Mouse (Mus musculus) left cerebral cortex, postnatal 4 days (tissue): ENCODE measurements around the gene Xpnpep2. TPM values are rescaled to one million over a fixed set of nuclear protein-coding genes. Genes with fewer than 3 reads are reported as not detected.

Source experiments
- DNase-seq: peaks from one replicate; pipeline ENCODE4 v3.0.0-alpha.2; 2022
- intact Hi-C: fragments of 180-260 bp; cut with DNase I; formaldehyde crosslinking; loops from one replicate; pipeline ENCODE4 v1.15.1; 2025
- total RNA-seq, 2 experiments: library from RNA; stranded (reverse); gene quantifications; 2 replicates each; pipeline ENCODE4 v1.2.3; 2021

Gene Xpnpep2
- total RNA-seq = under 1 TPM; 0.40 to 0.60 TPM

DNA sequence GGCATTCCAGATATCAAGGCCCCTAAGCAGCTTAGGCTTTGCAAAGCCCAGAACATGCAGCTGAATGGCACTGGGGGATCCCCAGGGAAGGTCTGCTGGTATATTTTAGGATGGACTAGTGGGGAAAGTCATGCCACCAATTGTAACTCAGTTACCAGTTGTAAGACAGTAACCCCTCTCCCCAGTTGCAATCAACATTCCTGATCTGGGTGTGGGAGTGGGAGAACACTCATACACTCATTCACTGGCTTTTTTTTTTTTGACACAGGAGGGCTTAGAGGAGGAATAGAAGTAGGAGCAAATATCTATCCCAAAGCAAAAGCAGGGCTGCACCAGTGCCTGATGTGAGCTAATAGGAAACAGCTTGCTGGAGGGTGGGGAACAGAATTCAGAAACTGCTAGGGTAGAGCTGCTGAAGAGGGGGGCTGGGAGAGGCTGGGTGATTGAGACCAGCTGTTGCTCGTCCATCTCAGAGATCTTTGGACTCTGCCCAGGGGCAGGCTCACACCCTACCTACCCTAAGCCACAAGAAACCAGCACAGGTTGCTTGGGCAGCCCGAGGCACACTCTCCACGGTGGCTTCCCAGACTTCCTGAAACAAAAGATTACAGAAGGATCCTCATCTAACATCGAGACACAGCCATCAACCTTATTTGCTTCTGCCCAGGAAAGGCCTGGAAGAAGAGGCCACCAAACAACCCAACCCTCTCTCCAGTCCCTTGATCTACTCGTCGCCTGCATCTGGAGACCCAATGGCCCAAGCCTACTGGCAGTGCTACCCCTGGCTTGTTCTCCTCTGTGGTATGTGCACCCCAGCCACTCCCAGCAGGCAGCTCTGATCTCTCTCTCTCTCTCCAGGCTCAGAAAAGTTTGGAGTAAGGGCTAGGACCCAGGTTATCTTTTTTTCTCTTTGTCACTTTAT is at the start of gene Xpnpep2:
Gene Xpnpep2 (plus strand): TSS at position 332 of the 922 bp plus-strand sequence.
- no peak for DNase-seq
- intact Hi-C loops = no loop called here

DNA sequence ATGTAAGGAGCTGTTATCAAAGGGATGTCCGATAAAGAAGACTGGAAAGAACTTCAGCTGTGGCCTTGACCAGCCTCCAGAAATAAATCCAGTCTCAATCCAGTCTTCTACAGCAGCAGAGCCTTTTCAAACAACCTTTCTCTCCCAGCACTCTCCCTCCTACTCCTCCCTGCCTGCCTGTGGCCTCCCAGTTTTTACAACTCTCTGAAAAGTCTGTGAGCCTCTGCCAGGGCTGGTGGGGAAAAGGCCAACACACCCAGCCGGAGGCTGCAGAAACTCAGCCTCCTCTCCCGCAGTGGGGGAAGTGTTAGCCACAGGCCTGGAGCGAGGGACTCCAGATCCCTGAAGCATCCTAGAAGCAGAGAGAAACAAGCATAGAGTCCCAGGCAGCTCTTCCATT is 46.0 kb upstream of the Xpnpep2 start:
- no peak for DNase-seq
- intact Hi-C loops = no loop called here

DNA sequence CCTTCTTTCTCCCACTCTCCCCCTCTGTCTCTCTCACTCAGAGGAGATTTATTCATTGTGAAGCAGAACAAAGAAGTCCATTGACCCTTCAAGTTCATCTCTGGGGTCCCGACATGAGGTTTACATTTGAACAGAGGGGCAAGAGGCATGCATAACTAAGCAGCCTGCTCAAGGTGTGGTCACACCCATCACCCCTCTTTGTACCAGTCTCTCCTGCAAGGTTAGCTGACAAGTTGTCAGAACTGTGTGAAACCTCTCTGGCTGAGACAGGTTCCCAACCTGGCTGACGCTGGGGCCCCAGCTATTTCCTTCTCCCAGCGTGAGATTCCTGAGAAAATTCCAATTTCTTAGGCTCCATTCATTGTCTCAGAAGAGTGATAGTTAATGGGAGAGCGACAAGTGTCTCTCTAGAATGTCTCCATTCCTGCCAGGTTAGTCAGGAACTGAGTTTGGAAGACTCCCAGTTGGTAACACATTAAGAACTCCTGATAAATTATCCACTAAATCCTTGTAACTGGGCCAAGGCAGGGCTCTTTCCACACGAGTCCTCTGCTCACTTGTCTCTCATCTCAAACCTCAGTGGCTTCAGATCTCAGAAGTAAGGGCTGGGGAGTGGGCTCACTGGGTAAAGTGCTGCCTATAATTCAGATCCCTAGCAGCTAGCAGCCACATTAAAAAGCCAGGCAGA is 44.2 kb upstream of the Xpnpep2 start:
- intact Hi-C loops = no loop called here
- DNase-seq = no peak

DNA sequence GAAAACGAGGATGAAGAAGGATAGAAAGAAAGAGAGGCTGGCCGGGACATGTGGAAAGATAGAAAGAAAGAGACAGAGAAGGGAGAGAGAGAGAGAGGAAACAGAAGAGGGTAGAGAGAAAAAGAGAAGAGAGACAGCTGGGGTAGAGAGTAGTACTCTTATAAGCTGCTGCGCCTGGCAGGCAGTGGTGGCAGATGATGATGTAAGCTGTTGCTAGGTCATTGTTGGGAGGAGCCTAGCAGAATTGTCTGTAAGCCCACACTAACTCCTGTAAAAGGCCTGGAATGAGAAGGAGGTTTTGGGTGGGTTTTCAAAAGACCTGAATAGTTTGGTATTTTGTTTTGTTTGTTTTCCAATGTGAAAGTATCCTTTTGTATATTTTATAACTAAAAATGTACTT is 41.6 kb upstream of the Xpnpep2 start:
- intact Hi-C loops = no loop called here
- no peak for DNase-seq

DNA sequence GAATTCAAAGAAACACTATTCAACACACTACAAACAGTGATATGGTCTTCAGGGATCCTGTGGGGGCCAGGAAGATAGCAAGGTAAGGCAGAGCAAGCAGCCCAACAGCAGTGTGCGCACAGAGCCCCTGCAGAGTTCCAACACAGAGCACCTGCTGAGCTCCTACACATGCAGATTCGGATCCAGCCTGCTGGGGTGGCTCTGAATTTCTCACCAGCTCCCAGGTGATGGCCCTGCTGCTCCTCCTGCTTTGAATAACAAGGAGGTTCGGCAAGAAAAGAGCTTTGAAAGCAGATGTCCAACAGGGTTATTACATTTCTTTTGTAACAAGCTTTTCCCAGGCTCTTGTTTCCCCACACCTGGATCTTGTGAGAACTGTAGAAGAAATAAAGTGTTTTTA is 36.6 kb upstream of the Xpnpep2 start:
- intact Hi-C loops = no loop called here
- no peak for DNase-seq

DNA sequence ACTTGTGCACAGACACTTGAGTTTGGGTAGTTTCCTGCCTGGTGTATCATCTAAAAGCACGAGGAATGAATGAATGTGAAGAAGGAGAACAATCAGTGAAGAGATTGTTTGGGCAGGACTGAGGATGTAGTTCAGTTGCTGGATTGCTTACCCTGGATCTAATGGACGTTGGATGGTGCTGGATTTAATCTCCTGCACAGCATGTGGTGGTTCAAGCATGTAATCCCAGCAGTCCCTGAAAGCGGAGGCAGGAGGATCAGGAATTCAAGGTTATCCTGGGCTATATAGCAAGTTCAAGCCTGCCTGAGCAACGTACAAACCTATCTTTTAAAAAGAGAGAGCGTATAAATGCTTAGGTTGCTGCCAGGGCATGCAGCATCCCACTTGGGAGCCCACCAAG is 36.1 kb upstream of the Xpnpep2 start:
- DNase-seq = no peak
- intact Hi-C loops = no loop called here

DNA sequence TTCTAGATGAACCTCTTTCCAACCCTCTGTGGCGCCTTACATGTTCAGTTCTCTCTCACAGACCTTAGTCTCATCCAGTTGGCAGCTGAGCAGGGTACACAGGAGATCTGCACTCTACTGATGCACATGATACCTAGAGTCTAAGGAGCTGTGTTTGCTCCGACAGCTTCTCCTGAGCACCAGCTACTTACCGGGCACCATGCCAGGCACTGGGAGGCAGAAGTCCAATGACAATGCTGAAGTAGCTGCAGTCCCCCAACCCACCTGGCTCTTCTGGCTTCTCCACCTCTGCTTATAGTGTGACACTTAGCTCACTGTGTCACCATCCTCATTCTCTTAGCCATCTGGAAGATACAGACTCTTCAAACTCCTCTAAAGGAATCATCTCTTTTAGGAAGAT is 33.8 kb upstream of the Xpnpep2 start:
- intact Hi-C loops = no loop called here
- DNase-seq = peak; percentile 38

DNA sequence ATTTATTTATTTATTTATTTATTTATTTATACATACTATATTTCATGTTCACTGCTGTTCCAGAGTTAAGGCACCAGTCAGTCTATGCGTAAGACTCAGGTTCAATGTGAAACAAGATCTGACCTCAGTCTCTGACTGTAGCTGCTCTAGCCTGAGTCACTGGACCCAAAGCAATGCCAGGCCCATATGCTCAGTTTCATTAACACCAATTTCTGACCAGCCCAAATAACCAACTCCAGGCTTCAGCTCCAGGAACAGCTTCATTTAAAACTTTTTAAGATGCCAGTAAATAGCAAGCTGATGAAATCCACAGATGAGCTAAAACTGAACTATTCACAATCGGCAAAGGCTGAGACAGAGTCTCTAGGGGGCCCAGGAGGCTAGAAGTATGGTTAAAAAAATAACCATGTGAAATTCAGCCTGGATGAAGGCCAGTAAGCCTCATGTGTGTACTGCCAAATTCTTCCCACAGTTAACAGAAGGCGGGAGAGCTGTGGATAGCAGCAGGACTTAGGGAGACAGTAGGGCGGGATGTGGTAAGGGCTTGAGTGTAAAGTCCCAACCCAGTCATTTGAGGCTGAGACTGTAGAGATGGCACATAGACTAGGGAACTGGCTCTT is 31.6 kb upstream of the Xpnpep2 start:
- DNase-seq = peak; percentile 17

DNA sequence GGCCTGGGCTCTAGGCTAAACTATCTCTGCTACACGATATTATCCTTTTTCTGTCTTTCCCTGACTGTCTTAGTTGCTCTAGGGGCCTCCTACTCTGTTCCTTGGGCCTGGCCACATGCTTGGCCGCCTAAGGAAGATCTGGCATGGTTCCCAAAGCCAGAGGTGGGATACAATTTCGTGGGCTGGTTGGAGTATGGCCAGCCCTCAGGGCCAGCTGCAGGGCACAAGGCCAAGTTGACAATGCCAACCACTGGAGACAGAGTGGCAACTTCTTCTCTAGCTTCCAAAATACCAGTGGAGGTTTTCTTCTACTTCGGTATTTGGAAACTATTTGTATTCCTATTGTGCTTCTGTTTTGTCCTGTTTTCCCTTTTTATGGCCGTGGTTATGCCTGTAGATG is 26.2 kb upstream of the Xpnpep2 start:
- no peak for DNase-seq
- intact Hi-C loops = no loop called here

More for the DNA sequence above, 31.6 kb upstream of the Xpnpep2 start:
- intact Hi-C loops = no loop called here

DNA sequence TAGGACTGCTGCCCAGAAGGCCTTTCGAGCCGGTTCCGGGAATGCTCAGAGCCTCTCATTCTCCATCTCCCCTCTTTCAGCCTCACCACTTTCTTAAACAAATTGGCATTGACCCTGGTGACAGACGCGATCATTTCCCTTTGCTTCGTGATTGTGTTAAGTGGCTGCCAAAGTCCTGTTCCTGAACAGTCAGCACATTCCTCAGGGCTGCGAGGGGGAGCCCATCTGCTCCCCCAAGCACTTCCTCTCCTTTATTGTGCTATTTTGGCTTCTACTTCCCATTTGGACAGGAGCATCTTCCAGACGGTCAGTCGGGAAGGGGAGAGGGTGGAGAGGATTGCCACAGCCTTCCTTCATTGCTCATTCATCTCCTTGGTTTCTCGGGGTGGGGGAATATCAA is 16.4 kb upstream of the Xpnpep2 start:
- intact Hi-C loops = no loop called here
- DNase-seq = no peak

DNA sequence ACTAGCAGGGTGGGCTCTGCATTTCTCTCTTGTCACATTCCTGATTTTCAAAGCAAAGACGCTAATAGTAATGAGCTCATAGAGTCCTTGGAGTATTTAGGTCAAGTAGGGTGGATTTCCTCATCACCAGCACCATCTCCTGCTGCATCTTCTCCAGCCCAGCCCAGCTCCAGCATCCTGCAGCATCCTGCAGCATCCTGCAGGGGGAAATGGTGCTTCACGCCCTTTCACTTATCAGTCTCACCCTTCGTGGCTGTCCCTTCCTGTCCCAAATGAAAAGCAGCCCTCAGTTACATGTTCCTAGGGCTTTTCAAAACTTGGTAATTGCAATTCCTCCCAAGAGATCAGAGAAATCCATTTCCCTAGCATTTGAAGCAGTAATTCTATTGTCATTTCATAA is 15.0 kb upstream of the Xpnpep2 start:
- intact Hi-C loops = no loop called here

DNA sequence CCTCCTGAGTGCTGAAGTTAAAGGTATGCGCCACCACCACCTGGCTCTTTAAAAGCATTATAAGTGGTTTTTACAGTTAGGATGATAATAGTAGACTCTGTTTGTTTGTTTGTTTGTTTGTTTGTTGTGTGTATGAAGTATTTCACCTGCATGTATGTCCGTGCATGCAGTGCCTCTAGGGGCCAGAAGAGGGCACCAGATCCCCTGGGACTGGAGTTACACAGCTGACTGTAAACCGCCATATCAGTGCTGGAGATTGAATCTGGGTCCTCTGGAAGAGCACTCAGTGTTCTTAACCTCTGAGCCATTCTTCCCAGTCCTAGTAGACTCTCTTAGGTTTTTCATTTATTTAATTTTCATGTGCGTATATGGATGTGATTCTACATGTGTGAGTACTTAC is 13.9 kb upstream of the Xpnpep2 start:
- DNase-seq = peak; percentile 23
- intact Hi-C loops = no loop called here

More for the DNA sequence above, 15.0 kb upstream of the Xpnpep2 start:
- no peak for DNase-seq

DNA sequence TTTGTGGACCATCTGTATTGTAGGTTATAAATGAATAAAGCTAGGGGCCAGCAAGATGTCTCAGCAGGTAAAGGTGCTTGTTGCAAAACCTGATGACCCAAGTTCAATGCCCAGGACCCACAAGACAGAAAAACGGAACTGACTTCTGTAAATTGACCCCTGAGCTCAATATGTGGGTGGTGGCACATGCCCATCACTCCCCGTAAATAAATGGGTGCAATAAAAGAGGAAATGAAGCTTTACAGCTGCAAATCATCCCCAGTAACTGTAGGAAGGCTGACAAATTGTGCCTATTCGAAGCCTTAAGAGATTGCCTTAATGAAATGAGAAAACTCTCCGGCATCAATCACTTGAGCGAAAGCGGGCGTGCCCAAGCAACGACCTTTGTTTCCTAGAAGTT is 11.9 kb upstream of the Xpnpep2 start:
- intact Hi-C loops = no loop called here
- DNase-seq = no peak

DNA sequence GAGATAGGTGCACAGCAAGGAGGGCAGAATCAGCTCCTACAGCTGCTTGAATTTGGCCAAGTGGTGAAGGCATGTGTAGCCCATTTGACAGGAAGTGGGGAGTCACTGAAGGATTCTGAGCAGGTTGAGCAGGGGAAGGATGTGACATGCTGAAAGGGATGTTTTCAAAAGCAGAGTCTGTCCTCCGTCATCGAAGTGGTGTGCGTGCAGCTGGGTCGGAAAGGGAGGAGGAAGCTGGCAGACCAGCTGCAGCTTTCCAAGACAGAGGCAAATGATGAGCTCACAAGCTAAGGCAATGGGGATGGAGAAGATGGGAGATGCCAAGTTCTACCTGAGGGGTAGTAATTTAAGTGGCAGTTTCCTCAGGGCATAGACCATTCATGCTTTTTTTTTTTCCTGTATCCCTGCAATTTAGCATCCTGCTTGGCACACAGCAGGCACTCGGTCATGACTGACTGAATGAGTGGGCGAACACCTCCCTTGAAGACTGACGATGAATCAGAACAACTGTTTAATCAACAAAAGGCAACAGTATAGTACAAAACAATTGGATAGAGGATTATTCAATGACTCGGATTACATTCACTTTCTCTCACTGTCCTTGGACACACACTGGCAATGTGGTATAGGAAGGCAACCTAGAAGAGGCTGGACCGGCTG is 9.9 kb upstream of the Xpnpep2 start:
- DNase-seq = no peak
- intact Hi-C loops = no loop called here

DNA sequence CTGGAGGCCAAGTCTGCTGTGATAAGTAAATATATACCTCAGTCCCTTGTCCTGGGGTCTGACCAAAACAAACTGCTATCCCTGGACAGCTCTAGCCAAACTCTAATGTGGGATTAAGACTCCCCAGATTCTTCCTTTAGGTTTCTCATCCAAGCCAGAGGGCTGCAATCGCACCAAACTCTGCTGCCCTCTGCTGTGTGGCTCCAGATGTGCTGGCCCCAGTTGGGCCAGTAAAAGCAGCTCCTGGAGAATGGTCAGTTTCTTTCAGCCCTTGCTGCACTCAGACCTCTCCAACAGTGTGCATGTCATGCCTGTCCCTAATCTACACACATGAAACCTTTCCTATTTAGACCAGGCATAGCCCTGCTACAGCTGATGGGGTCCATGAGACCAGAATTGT is 8.7 kb upstream of the Xpnpep2 start:
- intact Hi-C loops = no loop called here
- no peak for DNase-seq

DNA sequence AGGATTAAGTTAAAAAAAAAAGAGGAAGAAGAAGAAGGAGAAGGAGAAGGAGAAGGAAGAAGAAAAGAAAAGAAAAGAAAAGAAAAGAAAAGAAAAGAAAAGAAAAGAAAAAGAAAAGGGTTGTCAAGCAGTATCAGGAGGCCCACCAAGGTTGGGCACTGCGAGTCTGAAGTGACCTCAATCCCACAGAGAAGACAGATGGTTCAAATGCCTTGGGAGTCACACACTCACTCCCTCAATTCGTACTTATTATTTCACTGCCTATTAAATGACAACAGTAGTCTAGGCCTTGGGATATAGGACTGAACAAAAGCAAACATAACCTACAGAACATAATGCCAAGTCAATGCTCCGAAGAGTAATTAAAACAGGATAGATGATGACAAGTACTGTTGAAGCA is 5.3 kb upstream of the Xpnpep2 start:
- intact Hi-C loops = no loop called here

DNA sequence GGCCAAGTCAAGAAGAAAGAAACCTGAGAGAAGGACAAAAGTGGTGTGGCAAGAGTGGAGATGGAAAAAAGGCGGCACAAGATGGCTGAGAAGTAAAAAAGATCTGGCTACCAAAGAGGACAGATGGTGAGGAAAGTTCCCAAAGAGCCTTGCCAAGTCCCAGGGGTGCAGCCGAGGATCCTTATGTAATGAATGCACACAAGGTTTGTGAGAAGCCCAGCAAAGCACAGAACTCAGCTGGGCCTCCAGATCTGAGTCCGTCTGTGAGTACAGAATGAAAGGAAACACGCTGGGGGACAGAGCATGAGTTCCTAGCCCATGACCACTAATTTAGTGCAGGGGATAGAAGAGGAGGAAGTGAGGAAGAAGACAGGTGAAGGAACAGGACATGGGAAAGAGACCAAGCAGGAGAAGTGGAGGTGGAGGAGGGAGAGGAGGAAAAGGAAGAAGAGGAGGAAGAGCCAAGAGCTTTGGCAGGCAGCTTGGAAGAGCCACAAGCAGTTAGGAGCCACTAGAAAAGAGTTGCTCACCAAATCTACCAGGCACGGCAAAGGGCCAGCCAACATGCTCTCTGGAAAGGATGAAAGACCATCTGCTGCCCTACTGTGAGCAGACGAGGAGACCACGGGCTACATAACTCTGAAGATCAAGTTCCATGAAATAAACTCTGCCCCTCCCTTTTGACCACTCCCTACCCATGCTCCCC is 3.6 kb upstream of the Xpnpep2 start:
- DNase-seq = peak; percentile 9
- intact Hi-C loops = no loop called here

More for the DNA sequence above, 5.3 kb upstream of the Xpnpep2 start:
- no peak for DNase-seq

DNA sequence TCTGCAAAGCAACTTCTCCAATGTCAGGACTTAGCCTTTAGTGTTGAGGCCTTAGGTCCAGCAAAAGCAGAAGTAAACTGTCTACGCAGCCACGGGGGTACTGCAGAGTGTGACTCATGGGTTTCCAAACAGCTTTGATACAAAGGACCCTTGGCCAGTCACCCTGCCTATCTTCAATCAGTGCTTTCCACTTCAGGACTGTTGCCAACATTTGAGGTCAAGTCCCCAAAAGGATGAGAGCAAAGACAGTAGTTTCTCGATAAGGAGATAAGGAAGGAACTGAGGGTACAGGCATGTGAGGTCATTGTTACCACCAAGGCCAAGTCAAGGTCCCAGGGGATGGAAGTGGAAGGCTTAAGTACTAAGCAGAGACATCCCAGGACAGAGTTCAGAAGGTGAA is 2.3 kb upstream of the Xpnpep2 start:
- intact Hi-C loops = no loop called here

DNA sequence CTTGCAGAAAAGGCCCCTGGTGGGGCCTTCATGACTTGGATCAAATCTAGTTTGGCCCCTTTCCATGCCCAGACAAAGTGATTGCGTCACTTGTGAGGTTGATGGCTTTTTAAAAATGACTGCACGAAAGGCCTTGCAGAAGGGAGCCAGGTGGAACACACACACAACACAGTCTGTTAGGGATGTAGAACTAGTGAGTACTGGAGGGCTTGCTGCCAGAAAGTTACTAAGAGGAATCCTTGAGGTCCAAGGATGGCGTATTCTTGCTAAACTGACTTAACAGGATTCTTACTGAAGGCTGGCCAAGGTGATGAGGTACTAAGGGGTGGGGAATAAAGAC is 761 bp downstream of the Xpnpep2 start:
- intact Hi-C loops = no loop called here
- no peak for DNase-seq

More for the DNA sequence above, 2.3 kb upstream of the Xpnpep2 start:
- DNase-seq = no peak

DNA sequence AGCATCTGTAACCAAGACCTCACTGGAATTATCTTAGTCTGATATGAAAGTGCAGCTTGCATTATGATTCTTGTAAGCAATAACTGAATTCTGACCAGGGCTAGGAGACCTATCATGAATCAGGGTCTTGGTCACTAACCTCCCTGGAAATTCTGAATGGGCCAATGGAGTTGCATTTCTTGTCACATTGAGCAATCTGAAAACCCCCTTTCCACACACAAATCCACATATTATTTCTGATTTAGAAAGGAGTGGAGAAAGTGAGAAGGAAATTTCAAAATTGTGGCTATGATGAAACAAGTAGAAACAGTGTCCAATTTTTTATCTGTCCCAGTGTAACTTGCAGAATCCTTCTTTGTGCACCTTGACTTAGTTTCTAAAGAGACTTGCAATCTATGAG is 10.8 kb downstream of the Xpnpep2 start:
- no peak for DNase-seq
- intact Hi-C loops = no loop called here
